Mouse (Mus musculus) CD4-positive helper T cell, adult 2 months (primary cell): ENCODE results near the gene Tmbim6.

Experiments used
- DNase-seq: peaks from one replicate; pipeline ENCODE4 v3.0.0-alpha.2; 2012; ENCODE audit warnings: low read depth, missing footprints, low spot score

Gene Tmbim6

GRCm38 (mm10) chr15:99392486-99393385, at the start of gene Tmbim6:
TSS of gene Tmbim6 (plus strand) at chr15:99392882.
- peak; percentile 100 for DNase-seq

- DNase-seq: no peak
Observed at GRCm38 (mm10) chr15:99343414-99344147, 49.1 kb upstream of the Tmbim6 start.

GRCm38 (mm10) chr15:99344148-99344870, 48.4 kb upstream of the Tmbim6 start:
- DNase-seq: no peak

- no peak for DNase-seq
Observed at GRCm38 (mm10) chr15:99344961-99345360, 47.7 kb upstream of the Tmbim6 start.

GRCm38 (mm10) chr15:99351610-99352009, 41.1 kb upstream of the Tmbim6 start:
- DNase-seq: no peak

- no peak for DNase-seq
Observed at GRCm38 (mm10) chr15:99352306-99352705, 40.4 kb upstream of the Tmbim6 start.

GRCm38 (mm10) chr15:99355660-99356059, 37.0 kb upstream of the Tmbim6 start:
- no peak for DNase-seq

- no peak for DNase-seq
Observed at GRCm38 (mm10) chr15:99356462-99356861, 36.2 kb upstream of the Tmbim6 start.

GRCm38 (mm10) chr15:99358952-99359351, 33.7 kb upstream of the Tmbim6 start:
- no peak for DNase-seq

- DNase-seq: no peak
Observed at GRCm38 (mm10) chr15:99364022-99364530, 28.6 kb upstream of the Tmbim6 start.

- peak; percentile 69 for DNase-seq
Observed at GRCm38 (mm10) chr15:99364921-99365320, 27.8 kb upstream of the Tmbim6 start.

GRCm38 (mm10) chr15:99368583-99369266, 24.0 kb upstream of the Tmbim6 start:
- DNase-seq: no peak

- DNase-seq: peak; percentile 29
Observed at GRCm38 (mm10) chr15:99369391-99370171, 23.1 kb upstream of the Tmbim6 start.

- peak; percentile 97 for DNase-seq
Observed at GRCm38 (mm10) chr15:99370259-99370691, 22.4 kb upstream of the Tmbim6 start, which contains the start of gene Fmnl3. TSS of gene Fmnl3 (minus strand) at chr15:99370482.

GRCm38 (mm10) chr15:99371526-99372340, 20.9 kb upstream of the Tmbim6 start:
- DNase-seq: no peak

GRCm38 (mm10) chr15:99372761-99373160, 19.9 kb upstream of the Tmbim6 start:
- DNase-seq: no peak

- no peak for DNase-seq
Observed at GRCm38 (mm10) chr15:99375036-99375435, 17.6 kb upstream of the Tmbim6 start.

- DNase-seq: no peak
Observed at GRCm38 (mm10) chr15:99375581-99375980, 17.1 kb upstream of the Tmbim6 start.

- no peak for DNase-seq
Observed at GRCm38 (mm10) chr15:99376240-99376639, 16.4 kb upstream of the Tmbim6 start.
